Mouse (Mus musculus) embryonic facial prominence, embryonic 11.5 days (tissue): ENCODE measurements around the gene Rad9a. TPM values are rescaled to one million over a fixed set of nuclear protein-coding genes. Genes with fewer than 3 reads are reported as not detected.

ENCODE experiments used
- ATAC-seq: fragments of 200-750 bp; cut with Nextera tagmentation; replicated peaks from 2 replicates; pipeline ENCODE4 v1.8.0; 2017; ENCODE audit warnings: low read depth; ENCODE audit not compliant: insufficient number of reproducible peaks, low FRiP score, low TSS enrichment
- DNase-seq: peaks from one replicate; pipeline ENCODE4 v3.0.0-alpha.2; 2015; ENCODE audit warnings: low spot score
- H3K27ac ChIP-seq: fragments of 300-500 bp; sonication (generic); replicated peaks from 2 replicates; pipeline ENCODE4 v1.5.1; 2014; ENCODE audit warnings: mild to moderate bottlenecking, low read depth, low read length, control low read depth
- H3K27me3 ChIP-seq: fragments of 300-500 bp; sonication (generic); 2 replicates; pipeline ENCODE4 v1.6.1; 2014; ENCODE audit warnings: mild to moderate bottlenecking, low read length, moderate library complexity, mixed read lengths; ENCODE audit not compliant: control insufficient read depth, insufficient read depth
- H3K36me3 ChIP-seq: fragments of 300-500 bp; sonication (generic); replicated peaks from 2 replicates; pipeline ENCODE4 v1.6.1; 2014; ENCODE audit warnings: low read depth, mild to moderate bottlenecking, low read length, moderate library complexity, mixed read lengths; ENCODE audit not compliant: control insufficient read depth, insufficient read depth
- H3K4me1 ChIP-seq: fragments of 300-500 bp; sonication (generic); 2 replicates; pipeline ENCODE4 v1.6.1; 2014; ENCODE audit warnings: low read length, mixed read lengths; ENCODE audit not compliant: control insufficient read depth, insufficient read depth
- H3K4me2 ChIP-seq: fragments of 300-500 bp; sonication (generic); 2 replicates; pipeline ENCODE4 v1.6.1; 2014; ENCODE audit warnings: low read depth, mild to moderate bottlenecking, control low read depth, low read length, moderate library complexity
- H3K4me3 ChIP-seq: fragments of 300-500 bp; sonication (generic); 2 replicates; pipeline ENCODE4 v1.5.1; 2014; ENCODE audit warnings: low read depth, low read length, control low read depth
- H3K9ac ChIP-seq: fragments of 300-500 bp; sonication (generic); replicated peaks from 2 replicates; pipeline ENCODE4 v1.6.1; 2014; ENCODE audit warnings: mild to moderate bottlenecking, control low read depth, low read length
- H3K9me3 ChIP-seq: fragments of 300-500 bp; sonication (generic); replicated peaks from 2 replicates; pipeline ENCODE4 v1.6.1; 2016; ENCODE audit warnings: mild to moderate bottlenecking, low read length, inconsistent platforms, mixed read lengths; ENCODE audit not compliant: control insufficient read depth
- whole genome bisulfite sequencing: fragments of 180-500 bp; shearing (Covaris S2); extraction: QIAGEN DNeasy Blood & Tissue Kit; methylation state at CpG from one replicate; pipeline ENCODE4 v1.1.7; 2014; 5-methylcytosine and 5-hydroxymethylcytosine counted together
- polyA plus RNA-seq: library from polyadenylated mRNA; unstranded; fragments of >200 nt; fragmentation: Nextera tagmentation; extraction: Ambion mirVana; gene quantifications from 2 replicates; pipeline ENCODE4 v1.2.1, GENCODE M21; 2014

The Rad9a gene
- polyA plus RNA-seq, 1 experiment from 2014 or later, result 46.8 TPM

GRCm38 (mm10) chr19:4149283-4149682 is 52.2 kb downstream of the Rad9a start:
- H3K4me2 ChIP-seq, result peak overlapping the region; percentile 84
- H3K4me3 ChIP-seq, result peak overlapping the region; percentile 73
- H3K9me3 ChIP-seq, result no peaks in the 10 kb centered on the region
- H3K27ac ChIP-seq, result no peak overlapping the region
- no peak for ATAC-seq
- peaks cover 4% of the 10 kb centered on the region for H3K4me1 ChIP-seq
- no peak for DNase-seq
- H3K36me3 ChIP-seq, result no peaks in the 10 kb centered on the region
- peak overlapping the region; percentile 78 for H3K9ac ChIP-seq
- 90% methylated on average over 11 of the region's 11 CpGs for WGBS
- H3K27me3 ChIP-seq, result no peaks in the 10 kb centered on the region

- Histone ChIP-seq H3K36me3 (no peaks in the 10 kb centered on the region), H3K4me3 (peak overlapping the region; percentile 73), H3K27me3 (no peaks in the 10 kb centered on the region), H3K4me2 (peak overlapping the region; percentile 84), H3K9me3 (no peaks in the 10 kb centered on the region), H3K27ac (no peak overlapping the region; the same call in 1 of the 2 replicates), H3K4me1 (peaks cover 4% of the 10 kb centered on the region), H3K9ac (peak overlapping the region; percentile 78)
- ATAC-seq, result 0 out of 2 replicates have a peak, but pooled peaks have one; percentile 0
- no peak for DNase-seq
- WGBS, result 3% methylated on average over 8 of the region's 8 CpGs
Measured at GRCm38 (mm10) chr19:4148819-4149218, 52.6 kb downstream of the Rad9a start.

- peak; percentile 94 for ATAC-seq
- Histone ChIP-seq H3K4me3 (peak within 1 kb of the TSS; percentile 73), H3K9ac (peak within 1 kb of the TSS; percentile 78), H3K27ac (no peak within 1 kb of the TSS; the same call in 1 of the 2 replicates), H3K27me3 (no peaks in the 10 kb centered on the region), H3K36me3 (no peaks in the 10 kb centered on the region), H3K9me3 (no peaks in the 10 kb centered on the region), H3K4me2 (peak within 1 kb of the TSS; percentile 84), H3K4me1 (peaks cover 4% of the 10 kb centered on the region)
- WGBS, result under 1% methylated on average over 33 of the region's 33 CpGs
- DNase-seq, result peak; percentile 95
Measured at GRCm38 (mm10) chr19:4148491-4148806, 53.0 kb downstream of the Rad9a start, which contains the start of gene Coro1b. Gene Coro1b (plus strand): TSS chr19:4148619.

DNA sequence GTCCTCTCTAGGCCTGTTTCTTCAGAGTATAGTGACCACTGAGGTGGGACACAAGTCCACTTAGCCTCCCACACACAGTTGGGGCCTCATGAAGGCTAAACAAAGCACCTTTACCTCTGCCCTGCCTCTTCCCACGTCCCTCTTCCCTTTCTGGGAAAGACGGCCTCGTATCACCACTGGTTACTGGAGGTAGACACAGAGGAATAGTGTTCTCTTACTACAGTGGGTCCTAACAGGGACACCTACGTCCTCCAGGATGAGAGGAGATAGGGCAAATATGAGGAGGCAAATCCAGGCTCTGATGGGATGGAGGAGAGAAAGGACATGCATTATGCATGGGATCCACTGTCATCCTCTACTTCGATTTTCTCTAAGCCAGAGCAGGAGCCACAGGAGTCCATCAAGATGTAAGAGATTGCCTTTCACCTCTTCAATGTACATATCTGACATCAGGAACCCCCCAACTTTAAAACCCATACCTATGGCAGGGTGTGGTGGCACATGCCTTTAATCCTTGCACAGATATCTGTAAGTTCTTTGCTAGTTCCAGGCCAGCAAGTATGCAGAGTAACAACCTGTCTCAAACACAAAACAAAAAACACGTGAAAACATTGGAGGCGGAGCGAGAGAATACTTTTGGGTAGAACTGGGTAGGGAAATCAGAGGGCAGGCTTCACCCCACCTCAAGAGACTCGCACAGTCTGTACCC is 53.5 kb downstream of the Rad9a start:
- Histone ChIP-seq H3K36me3 (no peaks in the 10 kb centered on the region), H3K4me1 (peaks cover 4% of the 10 kb centered on the region), H3K4me2 (0 out of 2 replicates have a peak overlapping the region, but pooled peaks have one; percentile 13), H3K27ac (no peak overlapping the region), H3K9ac (peak overlapping the region; percentile 18; the same call in 1 of the 2 replicates), H3K9me3 (no peaks in the 10 kb centered on the region), H3K4me3 (peak overlapping the region; percentile 73), H3K27me3 (no peaks in the 10 kb centered on the region)
- ATAC-seq, result no peak
- WGBS, result 40% methylated on average over 9 of the region's 9 CpGs
- DNase-seq, result no peak

- ATAC-seq (no peak), DNase-seq (no peak)
- H3K9me3 ChIP-seq, result no peaks in the 10 kb centered on the region
- no peak overlapping the region for H3K27ac ChIP-seq
- peaks cover 4% of the 10 kb centered on the region for H3K4me1 ChIP-seq
- no peak overlapping the region for H3K9ac ChIP-seq
- H3K36me3 ChIP-seq, result no peaks in the 10 kb centered on the region
- no peak overlapping the region for H3K4me2 ChIP-seq
- no peaks in the 10 kb centered on the region for H3K27me3 ChIP-seq
- no peak overlapping the region for H3K4me3 ChIP-seq
- WGBS, result 37% methylated on average over 3 of the region's 3 CpGs
Measured at GRCm38 (mm10) chr19:4147022-4147405, 54.4 kb downstream of the Rad9a start.

GRCm38 (mm10) chr19:4146366-4147021 is 55.0 kb downstream of the Rad9a start:
- H3K4me2 ChIP-seq, result no peak overlapping the region
- no peaks in the 10 kb centered on the region for H3K27me3 ChIP-seq
- 58% methylated on average over 12 of the region's 12 CpGs for WGBS
- peaks cover 4% of the 10 kb centered on the region for H3K4me1 ChIP-seq
- no peaks in the 10 kb centered on the region for H3K9me3 ChIP-seq
- no peaks in the 10 kb centered on the region for H3K36me3 ChIP-seq
- H3K9ac ChIP-seq, result no peak overlapping the region
- no peak overlapping the region for H3K4me3 ChIP-seq
- no peak for ATAC-seq
- DNase-seq, result no peak
- H3K27ac ChIP-seq, result no peak overlapping the region

DNA sequence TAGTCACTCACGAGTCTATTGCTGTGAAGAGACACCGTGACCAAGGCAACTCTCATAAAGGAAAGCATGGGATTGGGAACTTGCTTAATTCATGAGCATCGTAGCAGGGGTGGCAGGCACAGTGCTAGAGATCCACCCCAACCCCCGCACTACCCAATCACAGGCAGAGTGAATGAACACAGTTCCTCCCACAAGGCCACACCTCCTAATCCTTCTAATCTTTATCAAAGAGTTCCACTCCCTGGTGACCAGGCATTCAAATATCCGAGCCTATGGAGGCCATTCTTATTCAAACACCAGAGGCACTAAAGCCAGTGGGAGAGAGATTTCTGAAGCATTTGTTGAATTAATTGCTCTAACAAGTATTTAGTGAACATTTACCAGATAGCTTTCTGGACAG is 55.5 kb downstream of the Rad9a start:
- ATAC-seq (no peak), DNase-seq (no peak)
- Histone ChIP-seq H3K27me3 (no peaks in the 10 kb centered on the region), H3K4me2 (no peak overlapping the region), H3K9me3 (no peaks in the 10 kb centered on the region), H3K27ac (no peak overlapping the region), H3K36me3 (no peaks in the 10 kb centered on the region), H3K4me1 (peaks cover 4% of the 10 kb centered on the region), H3K9ac (no peak overlapping the region), H3K4me3 (no peak overlapping the region)
- WGBS, result 87% methylated on average over 5 of the region's 5 CpGs
